Mouse (Mus musculus) E14TG2a.4 (cell line): ENCODE data around the gene Cnot6.

Source experiments
- H3K27me3 ChIP-seq: 2 replicates; pipeline ENCODE4 v1.6.1; 2014; ENCODE audit warnings: low read length, control low read depth; ENCODE audit not compliant: insufficient read depth
- H3K36me3 ChIP-seq: 2 replicates; pipeline ENCODE4 v1.6.1; 2014; ENCODE audit warnings: low read length, control low read depth; ENCODE audit not compliant: insufficient read depth
- H3K4me1 ChIP-seq: replicated peaks from 2 replicates; pipeline ENCODE4 v1.6.1; 2014; ENCODE audit warnings: low read depth, low read length, control low read depth
- H3K4me3 ChIP-seq: replicated peaks from 2 replicates; pipeline ENCODE4 v1.5.1; 2014; ENCODE audit warnings: mild to moderate bottlenecking, low read length
- H3K9me3 ChIP-seq: 2 replicates; pipeline ENCODE4 v1.6.1; 2014; ENCODE audit warnings: low read length, control low read depth
- CTCF ChIP-seq: conservative IDR thresholded peaks from 2 replicates; pipeline ENCODE4 v1.5.1; 2014; ENCODE audit warnings: low read length
- NANOG ChIP-seq: IDR thresholded peaks from 2 replicates; pipeline ENCODE4 v1.6.1; 2014; ENCODE audit warnings: borderline replicate concordance, low read length, mixed read lengths
- POU5F1 ChIP-seq: IDR thresholded peaks from 2 replicates; pipeline ENCODE4 v1.6.1; 2014; ENCODE audit warnings: low read length, borderline replicate concordance

Gene Cnot6

GRCm38 (mm10) chr11:49723281-49723680, 10.8 kb upstream of the Cnot6 start:
- TF ChIP-seq POU5F1 (no peak), NANOG (no peak), CTCF (no peak)
- no peak overlapping the region for H3K4me3 ChIP-seq
- no peaks in the 10 kb centered on the region for H3K27me3 ChIP-seq
- H3K9me3 ChIP-seq = no peaks in the 10 kb centered on the region
- H3K4me1 ChIP-seq = no peaks in the 10 kb centered on the region
- H3K36me3 ChIP-seq = peaks cover 11% of the 10 kb centered on the region; the same call in 1 of the 2 replicates

GRCm38 (mm10) chr11:49722692-49723091, 10.2 kb upstream of the Cnot6 start:
- Histone ChIP-seq H3K27me3 (no peaks in the 10 kb centered on the region), H3K4me3 (no peak overlapping the region), H3K9me3 (no peaks in the 10 kb centered on the region), H3K4me1 (no peaks in the 10 kb centered on the region), H3K36me3 (peaks cover 11% of the 10 kb centered on the region; the same call in 1 of the 2 replicates)
- TF ChIP-seq NANOG (no peak), CTCF (no peak), POU5F1 (no peak)

- Histone ChIP-seq H3K4me1 (no peaks in the 10 kb centered on the region), H3K9me3 (no peaks in the 10 kb centered on the region), H3K4me3 (no peak overlapping the region)
These were observed 8.8 kb upstream of the Cnot6 start for GRCm38 (mm10) chr11:49721358-49721757.

GRCm38 (mm10) chr11:49719466-49720151, 7.1 kb upstream of the Cnot6 start:
- H3K36me3 ChIP-seq = peaks cover 16% of the 10 kb centered on the region
- H3K9me3 ChIP-seq = no peaks in the 10 kb centered on the region
- H3K4me3 ChIP-seq = no peak overlapping the region
- no peaks in the 10 kb centered on the region for H3K27me3 ChIP-seq
- peaks cover 9% of the 10 kb centered on the region for H3K4me1 ChIP-seq
- no peak for TF ChIP-seq POU5F1
- TF ChIP-seq NANOG = no peak
- no peak for TF ChIP-seq CTCF

More at GRCm38 (mm10) chr11:49721358-49721757, 8.8 kb upstream of the Cnot6 start:
- TF ChIP-seq CTCF = no peak
- TF ChIP-seq POU5F1 = no peak
- H3K27me3 ChIP-seq = no peaks in the 10 kb centered on the region
- peaks cover 11% of the 10 kb centered on the region; the same call in 1 of the 2 replicates for H3K36me3 ChIP-seq

- H3K4me1 ChIP-seq = peaks cover 54% of the 10 kb centered on the region
- H3K36me3 ChIP-seq = peaks cover 26% of the 10 kb centered on the region
- no peaks in the 10 kb centered on the region for H3K27me3 ChIP-seq
- TF ChIP-seq NANOG = no peak
- no peak for TF ChIP-seq POU5F1
- TF ChIP-seq CTCF = no peak
- H3K9me3 ChIP-seq = no peaks in the 10 kb centered on the region
- peak overlapping the region; percentile 93 for H3K4me3 ChIP-seq
These were observed 1.1 kb upstream of the Cnot6 start for GRCm38 (mm10) chr11:49713336-49714334.

DNA sequence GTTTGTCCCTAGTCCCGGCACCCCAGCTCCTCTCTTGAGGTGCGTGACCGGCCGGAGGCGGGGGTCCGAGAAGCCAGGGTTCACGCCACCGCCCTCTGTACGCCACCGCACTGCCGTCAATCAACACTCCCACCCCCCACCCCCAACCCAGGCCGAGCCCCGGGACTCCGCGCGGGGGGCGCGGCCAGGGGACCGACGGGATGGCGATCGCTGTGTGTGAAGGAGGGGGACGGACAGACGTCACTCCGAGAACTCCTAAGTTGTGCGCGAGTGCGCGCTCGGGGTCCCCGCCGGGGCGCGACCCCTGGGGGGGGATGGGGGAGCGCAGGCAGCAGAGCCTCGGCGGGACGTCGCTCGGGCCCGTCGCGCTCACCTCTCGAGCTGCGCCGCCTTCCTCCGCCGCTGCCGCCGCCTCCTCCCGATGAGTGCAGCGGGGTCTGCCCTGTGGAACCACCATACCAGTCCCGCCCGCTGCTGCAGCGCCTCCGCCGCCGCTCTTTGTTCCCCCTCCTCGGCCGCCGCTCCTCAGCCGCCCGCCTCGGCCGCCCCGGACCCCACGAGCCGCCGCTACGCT, 455 bp downstream of the Cnot6 start:
- H3K4me1 ChIP-seq = peaks cover 67% of the 10 kb centered on the region
- H3K9me3 ChIP-seq = no peaks in the 10 kb centered on the region
- TF ChIP-seq NANOG = no peak
- peaks cover 37% of the 10 kb centered on the region for H3K36me3 ChIP-seq
- peak overlapping the region; percentile 93 for H3K4me3 ChIP-seq
- no peaks in the 10 kb centered on the region for H3K27me3 ChIP-seq

DNA sequence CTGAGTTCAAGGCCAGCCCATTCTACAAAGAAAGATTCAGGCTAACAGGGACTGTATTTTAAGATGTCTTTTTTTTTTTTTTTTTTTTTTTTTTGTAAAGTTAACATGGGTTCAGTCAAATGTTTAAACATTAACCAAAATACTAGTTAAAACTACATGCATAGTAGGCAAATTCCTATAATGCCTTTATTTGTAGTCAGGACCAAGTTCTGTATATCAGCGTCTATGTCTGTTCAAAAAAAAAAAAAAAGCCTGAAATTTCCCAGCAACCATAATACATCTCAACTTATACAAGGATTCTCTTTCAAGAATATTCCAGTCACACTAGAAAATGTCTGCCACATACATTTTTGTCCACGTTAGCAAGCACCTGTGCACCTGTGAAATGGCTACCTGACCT, 1.9 kb downstream of the Cnot6 start:
- H3K4me1 ChIP-seq = peaks cover 81% of the 10 kb centered on the region
- H3K27me3 ChIP-seq = no peaks in the 10 kb centered on the region
- H3K36me3 ChIP-seq = peaks cover 46% of the 10 kb centered on the region
- H3K9me3 ChIP-seq = no peaks in the 10 kb centered on the region
- TF ChIP-seq POU5F1 = no peak
- no peak for TF ChIP-seq CTCF
- TF ChIP-seq NANOG = no peak
- H3K4me3 ChIP-seq = peak overlapping the region; percentile 59

- TF ChIP-seq CTCF (no peak), POU5F1 (no peak), NANOG (no peak)
- H3K4me3 ChIP-seq = no peak overlapping the region
- peaks cover 80% of the 10 kb centered on the region for H3K4me1 ChIP-seq
- peaks cover 70% of the 10 kb centered on the region for H3K36me3 ChIP-seq
- H3K9me3 ChIP-seq = no peaks in the 10 kb centered on the region
- H3K27me3 ChIP-seq = no peaks in the 10 kb centered on the region
These were observed 4.7 kb downstream of the Cnot6 start for GRCm38 (mm10) chr11:49707834-49708233.
